Mouse (Mus musculus) frontal cortex, postnatal 36 days (tissue): ENCODE measurements around the gene Stx5a.
A peak's percentile ranks its signal among the peaks of the same experiment; 100 is the strongest.
"Not testable (repeated sequence)": the region's sequence is repeated elsewhere in the genome, so short reads cannot be mapped to it uniquely, and the experiment has no call there.

Experiments
- DNase-seq, 2 experiments: peaks; one replicate each; pipeline ENCODE4 v3.0.0; 2022; ENCODE audit warnings: low spot score in 2 of 2

The Stx5a gene

DNA sequence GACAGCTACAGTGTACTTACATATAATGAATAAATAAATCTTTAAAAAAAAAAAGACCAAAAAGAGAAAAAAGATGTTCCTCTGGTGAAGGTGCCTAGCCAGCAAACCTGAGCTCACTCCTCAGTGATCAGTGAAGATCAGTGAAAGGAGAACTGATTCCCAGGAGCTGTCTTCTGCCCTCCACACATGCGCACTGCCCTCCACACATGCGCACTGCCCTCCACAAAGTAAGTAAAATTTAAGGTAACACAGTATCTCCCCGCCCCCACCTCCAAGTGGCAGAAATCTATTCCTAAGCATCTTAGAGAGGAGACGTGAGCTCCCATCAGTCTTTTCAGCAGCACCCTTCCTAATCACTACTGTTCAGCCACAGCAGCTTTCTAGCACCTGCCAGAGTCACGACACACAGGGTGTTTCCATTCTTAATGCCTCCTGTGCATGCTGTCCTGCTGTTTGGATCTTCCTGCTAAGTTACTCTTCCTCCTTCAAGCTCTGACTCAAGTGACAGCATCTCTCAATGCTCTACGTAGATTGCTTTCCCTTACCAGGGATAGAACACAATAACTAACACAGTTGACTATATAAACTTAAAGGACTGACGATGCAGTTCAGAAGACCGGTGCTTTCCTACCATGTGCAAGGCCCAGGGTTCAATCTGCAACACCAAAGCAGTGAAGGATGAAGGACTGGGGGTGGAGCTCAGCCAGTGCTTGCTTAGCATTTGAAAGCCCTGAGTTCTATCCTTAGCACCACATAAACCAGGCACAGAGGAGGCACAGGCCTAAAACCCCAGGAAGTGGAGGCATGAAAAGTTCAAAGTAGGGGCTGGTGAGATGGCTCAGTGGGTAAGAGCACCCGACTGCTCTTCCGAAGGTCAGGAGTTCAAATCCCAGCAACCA is 25.1 kb upstream of the Stx5a start:
- DNase-seq: no peak

DNA sequence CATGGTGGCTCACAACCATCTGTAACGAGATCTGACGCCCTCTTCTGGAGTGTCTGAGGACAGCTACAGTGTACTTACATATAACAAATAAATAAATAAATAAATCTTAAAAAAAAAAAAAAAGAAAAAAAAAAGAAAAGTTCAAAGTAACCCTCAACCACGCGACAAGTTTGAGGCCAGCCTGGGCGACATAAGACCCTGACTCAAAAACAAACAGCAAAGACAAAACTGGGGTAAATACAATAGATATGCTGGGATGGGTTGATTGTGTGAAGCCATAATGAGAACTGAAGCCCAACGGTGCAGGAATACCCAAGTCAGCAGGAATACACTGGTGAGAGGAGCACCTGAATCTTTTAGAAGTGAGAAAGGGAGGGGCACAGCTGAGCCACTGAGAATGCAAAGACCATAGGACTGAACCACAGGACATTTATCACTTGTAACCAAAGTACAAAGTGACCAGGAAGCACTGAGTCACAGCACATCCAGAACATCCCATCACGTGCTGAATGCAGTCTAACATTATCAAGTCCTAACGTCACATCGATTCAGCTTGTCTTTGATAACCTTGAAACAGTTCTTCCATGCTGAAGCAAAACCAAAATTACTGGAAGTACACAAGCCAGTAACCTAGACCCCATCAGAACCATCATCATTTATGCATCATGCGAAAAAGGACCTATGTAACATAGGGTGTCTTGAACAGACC is 24.3 kb upstream of the Stx5a start:
- DNase-seq: no peak

GRCm38 (mm10) chr19:8718357-8718756 is 22.9 kb upstream of the Stx5a start:
- DNase-seq: no peak

DNA sequence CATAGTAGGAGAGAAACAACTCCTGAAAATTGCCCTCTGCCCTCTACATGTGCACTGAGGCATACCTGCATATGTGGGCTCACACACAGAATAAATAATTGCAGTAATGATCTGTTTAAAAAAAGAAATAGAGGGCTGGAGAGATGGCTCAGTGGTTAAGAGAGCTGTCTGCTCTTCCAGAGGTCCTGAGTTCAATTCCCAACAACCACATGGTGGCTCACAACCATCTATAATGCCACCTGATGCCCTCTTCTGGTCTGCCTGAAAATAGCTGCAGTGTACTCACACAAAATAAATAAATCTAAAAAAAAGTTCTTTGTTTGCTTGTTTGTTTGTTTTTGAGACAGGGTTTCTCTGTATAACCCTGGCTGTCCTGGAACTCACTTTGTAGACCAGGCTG is 22.2 kb upstream of the Stx5a start:
- DNase-seq: not testable (repeated sequence)

GRCm38 (mm10) chr19:8721378-8721777 is 19.8 kb upstream of the Stx5a start:
- no peak for DNase-seq

- DNase-seq: no peak
Observed at GRCm38 (mm10) chr19:8722021-8722420, 19.2 kb upstream of the Stx5a start.

GRCm38 (mm10) chr19:8722559-8722906 is 18.7 kb upstream of the Stx5a start:
- DNase-seq: no peak

GRCm38 (mm10) chr19:8722907-8723573 is 18.2 kb upstream of the Stx5a start, which contains the start of gene Slc3a2:
Slc3a2 (minus strand) TSS chr19:8723369.
- peak; percentile 97 to 99 for DNase-seq

GRCm38 (mm10) chr19:8723574-8724346 is 17.5 kb upstream of the Stx5a start:
- DNase-seq: no peak

DNA sequence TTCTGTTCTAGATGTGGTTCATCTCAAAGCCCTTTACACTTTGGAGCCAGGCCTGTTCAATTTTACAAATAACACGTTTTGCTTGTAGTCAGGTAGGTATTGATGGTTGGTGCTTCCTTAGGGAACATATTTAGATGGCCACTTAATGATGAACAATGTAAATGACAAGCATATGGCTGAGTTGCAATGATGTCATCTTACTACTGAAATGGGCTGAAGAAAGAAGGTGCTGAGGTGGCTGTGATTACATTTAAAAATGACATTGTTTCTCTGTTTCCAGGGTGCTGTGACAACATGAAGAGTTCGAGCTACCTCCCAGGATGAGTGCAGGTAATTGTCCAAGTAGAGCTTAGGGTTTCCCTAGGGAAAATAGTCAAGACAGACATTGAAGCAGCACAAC is 16.8 kb upstream of the Stx5a start:
- no peak for DNase-seq

- no peak for DNase-seq
Observed at GRCm38 (mm10) chr19:8725081-8725613, 16.1 kb upstream of the Stx5a start.

- no peak for DNase-seq
Observed at GRCm38 (mm10) chr19:8726609-8727390, 14.4 kb upstream of the Stx5a start.

- no peak for DNase-seq
Observed at GRCm38 (mm10) chr19:8727495-8728114, 13.6 kb upstream of the Stx5a start.

DNA sequence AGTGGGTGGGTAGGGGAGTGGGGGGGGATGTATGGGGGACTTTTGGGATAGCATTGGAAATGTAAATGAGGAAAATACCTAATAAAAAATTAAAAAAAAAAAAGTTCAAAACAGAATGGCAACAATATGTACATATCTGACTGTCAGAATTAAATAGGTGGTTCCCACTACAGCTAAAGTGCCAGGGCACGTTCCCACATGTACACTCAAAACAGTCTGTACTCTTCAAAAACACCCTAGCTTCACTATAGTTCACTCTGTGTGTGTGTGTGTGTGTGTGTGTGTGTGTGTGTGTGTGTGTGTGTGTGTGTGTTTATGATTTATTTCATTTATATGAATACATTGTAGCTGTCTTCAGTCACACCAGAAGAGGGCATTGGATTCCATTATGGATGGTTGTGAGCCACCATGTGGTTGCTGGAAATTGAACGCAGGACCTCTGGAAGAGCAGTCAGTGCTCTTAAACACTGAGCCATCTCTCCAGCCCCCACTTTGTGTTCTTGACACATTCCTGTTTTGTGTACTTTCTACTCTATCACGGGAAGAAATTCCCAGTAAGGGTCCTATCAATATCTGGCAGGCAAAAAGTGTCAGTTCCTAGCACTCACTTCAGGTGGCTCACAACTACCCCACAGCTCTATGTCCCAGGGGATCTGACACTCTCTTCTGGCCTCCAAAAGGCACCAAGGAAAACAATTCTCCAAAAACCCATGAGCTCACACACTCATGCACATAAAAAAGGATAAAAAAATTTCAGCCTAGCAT is 12.7 kb upstream of the Stx5a start:
- not testable (repeated sequence) for DNase-seq

GRCm38 (mm10) chr19:8734334-8734733 is 6.9 kb upstream of the Stx5a start:
- DNase-seq: no peak

GRCm38 (mm10) chr19:8735389-8736159 is 5.6 kb upstream of the Stx5a start, which contains the start of gene Wdr74:
Wdr74 (plus strand) TSS chr19:8735827.
- DNase-seq: peak; percentile 88 to 96

DNA sequence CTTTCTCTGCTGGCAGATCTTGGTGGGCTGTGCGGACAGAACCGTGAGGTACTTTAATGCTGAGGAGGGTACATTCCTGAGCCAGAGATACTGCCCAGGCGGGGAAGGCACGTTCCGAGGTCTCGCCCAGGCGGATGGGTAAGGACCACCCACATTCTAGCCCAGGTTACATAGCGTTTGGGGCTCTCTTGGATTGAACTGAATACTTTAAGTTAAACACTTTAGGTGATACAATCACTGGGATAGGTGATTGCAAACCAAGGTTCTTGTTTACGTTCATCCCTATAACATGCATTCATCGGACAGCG is 5.1 kb upstream of the Stx5a start:
- no peak for DNase-seq

DNA sequence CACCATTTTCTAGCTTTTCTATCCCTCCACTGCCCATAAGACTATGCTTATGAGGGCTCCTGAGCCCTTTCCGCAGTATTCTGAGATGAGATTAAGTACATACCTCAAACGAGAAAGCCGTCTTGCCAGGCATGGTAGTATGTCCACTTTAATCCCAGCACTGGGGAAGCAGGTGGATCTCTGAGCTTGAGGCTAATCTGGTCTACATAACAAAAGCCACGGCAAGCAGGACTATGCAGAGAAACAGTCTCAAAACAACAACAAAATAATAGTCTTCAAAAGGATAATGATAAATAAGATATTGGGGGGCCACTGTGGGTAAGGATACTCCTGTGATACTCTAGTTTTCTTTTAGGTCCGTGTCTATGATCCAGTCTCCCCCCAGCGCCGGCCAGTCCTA is 2.3 kb upstream of the Stx5a start:
- DNase-seq: no peak

GRCm38 (mm10) chr19:8739646-8740045 is 1.6 kb upstream of the Stx5a start:
- no peak for DNase-seq
